ENCODE assay signal across 12 mouse cellular contexts in genomic region chr14:12393271-12393861, GRCm38 (mm10). TPM values are rescaled to one million over a fixed set of nuclear protein-coding genes. Genes with fewer than 3 reads are reported as not detected.
DNase-seq lines count a peak whose midpoint lies in the region; ATAC-seq lines count a peak whose summit lies in the region.
"Had no signal": no experiment of that assay in that cellular context is flagged by ENCODE, and none has a peak within 500 bp of the region (broad histone marks: within the 10 kb centered on the region; RNA-seq: fewer than 3 reads in every experiment).

No protein-coding gene starts in this region.

- no peaks in the 10 kb centered on the region for H3K9me3 ChIP-seq in forebrain, embryonic 16.5 days (ENCODE audit: control insufficient read depth, low read length)
- H3K9me3 ChIP-seq in midbrain, embryonic 11.5 days (ENCODE audit: control insufficient read depth, low read length): no peaks in the 10 kb centered on the region
- no peaks in the 10 kb centered on the region for H3K9me3 ChIP-seq in kidney, embryonic 16.5 days (ENCODE audit: low read length)
- H3K9me3 ChIP-seq: G1E; liver, embryonic 12.5 days had no signal

- H3K4me3 ChIP-seq in forebrain, embryonic 16.5 days (replicated peaks; ENCODE audit: low read length): no peak overlapping the region
- H3K4me3 ChIP-seq in midbrain, embryonic 11.5 days (ENCODE audit: low read depth, low read length): no peak overlapping the region
- H3K4me3 ChIP-seq in kidney, embryonic 16.5 days (ENCODE audit: low read length): no peak overlapping the region
- H3K4me3 ChIP-seq: liver, embryonic 12.5 days had no signal

- peaks cover 54% of the 10 kb centered on the region for H3K4me1 ChIP-seq in forebrain, embryonic 16.5 days (replicated peaks; ENCODE audit: control insufficient read depth, insufficient read depth, low read length)
- H3K4me1 ChIP-seq in midbrain, embryonic 11.5 days (ENCODE audit: control insufficient read depth, insufficient read depth, low read length): peaks cover 39% of the 10 kb centered on the region
- no peaks in the 10 kb centered on the region for H3K4me1 ChIP-seq in kidney, embryonic 16.5 days (ENCODE audit: insufficient read depth, low read length)
- H3K4me1 ChIP-seq: liver, embryonic 12.5 days had no signal

- 3% methylated on average over 12 of the region's 12 CpGs for WGBS in forebrain, embryonic 16.5 days
- WGBS in midbrain, embryonic 11.5 days: 9% methylated on average over 12 of the region's 12 CpGs
- WGBS in kidney, embryonic 16.5 days: 27% methylated on average over 12 of the region's 12 CpGs

- H3K27ac ChIP-seq in forebrain, embryonic 16.5 days (ENCODE audit: low read length): peak overlapping the region; percentile 60
- no peak overlapping the region for H3K27ac ChIP-seq in midbrain, embryonic 11.5 days (ENCODE audit: low read depth, low read length)
- H3K27ac ChIP-seq in kidney, embryonic 16.5 days (ENCODE audit: low read length): no peak overlapping the region
- H3K27ac ChIP-seq: kidney, postnatal 0 days; liver, embryonic 12.5 days had no signal

- peak; percentile 58 for DNase-seq in brain, adult 2 months (ENCODE audit: low read depth, low spot score)
- peak; percentile 29 to 66 for DNase-seq in cerebellum, postnatal 14 days
- DNase-seq in midbrain, embryonic 11.5 days (ENCODE audit: low spot score, missing footprints): no peak
- DNase-seq in liver: no peak
- no peak for DNase-seq in heart, adult 8-10 months (ENCODE audit: low spot score)
- DNase-seq in heart, adult 18-20 months: no peak

- no peak overlapping the region for H3K9ac ChIP-seq in forebrain, embryonic 16.5 days (replicated peaks; ENCODE audit: low read depth, low read length)
- no peak overlapping the region for H3K9ac ChIP-seq in midbrain, embryonic 11.5 days (ENCODE audit: low read length)
- no peak overlapping the region for H3K9ac ChIP-seq in kidney, embryonic 16.5 days (replicated peaks; ENCODE audit: low read length)
- H3K9ac ChIP-seq: liver, embryonic 12.5 days had no signal

- ATAC-seq in forebrain, embryonic 16.5 days: peak; percentile 84
- ATAC-seq in midbrain, embryonic 11.5 days (ENCODE audit: low FRiP score): peak; percentile 87
- no peak for ATAC-seq in kidney, embryonic 16.5 days (ENCODE audit: low FRiP score, low TSS enrichment)
- ATAC-seq: liver, embryonic 12.5 days had no signal

- H3K36me3 ChIP-seq in forebrain, embryonic 16.5 days (ENCODE audit: control insufficient read depth, insufficient read depth): no peaks in the 10 kb centered on the region
- no peaks in the 10 kb centered on the region for H3K36me3 ChIP-seq in midbrain, embryonic 11.5 days (ENCODE audit: control insufficient read depth, insufficient read depth, low read length)
- no peaks in the 10 kb centered on the region for H3K36me3 ChIP-seq in kidney, embryonic 16.5 days (ENCODE audit: insufficient read depth, low read length)
- H3K36me3 ChIP-seq: G1E; liver, embryonic 12.5 days had no signal

- no peaks in the 10 kb centered on the region for H3K27me3 ChIP-seq in forebrain, embryonic 16.5 days (replicated peaks; ENCODE audit: control insufficient read depth, insufficient read depth, low read length)
- H3K27me3 ChIP-seq in midbrain, embryonic 11.5 days (ENCODE audit: control insufficient read depth, insufficient read depth, low read length): peaks cover 83% of the 10 kb centered on the region
- H3K27me3 ChIP-seq in kidney, embryonic 16.5 days (ENCODE audit: insufficient read depth, low read length): no peaks in the 10 kb centered on the region
- H3K27me3 ChIP-seq: liver, embryonic 12.5 days had no signal

- peak overlapping the region; percentile 22; the same call in 1 of the 2 replicates for H3K4me2 ChIP-seq in forebrain, embryonic 16.5 days (ENCODE audit: low read length)
- H3K4me2 ChIP-seq in midbrain, embryonic 11.5 days: no peak overlapping the region
- no peak overlapping the region for H3K4me2 ChIP-seq in kidney, embryonic 16.5 days (replicated peaks; ENCODE audit: low read depth, low read length)
- H3K4me2 ChIP-seq: liver, embryonic 12.5 days had no signal

RNA-seq across cellular contexts. Expression of gene Fezf2, which starts 45.4 kb away (rescaled TPM):
- 85.1 and 93.0 TPM in 2 replicates for polyA plus RNA-seq in forebrain, embryonic 16.5 days (2015; fragmentation: Nextera tagmentation; extraction: Ambion mirVana)
- 3.1 and 3.8 TPM in 2 replicates for polyA plus RNA-seq in midbrain, embryonic 11.5 days (2014; fragmentation: Nextera tagmentation; extraction: Ambion mirVana)
- polyA plus RNA-seq in kidney, embryonic 16.5 days (2015; fragmentation: Nextera tagmentation; extraction: Ambion mirVana): not detected in 2 replicates
- total RNA-seq in heart, adult 8-10 months (2022): not detected
- total RNA-seq in heart, adult 18-20 months (2021): not detected
- polyA plus RNA-seq: G1E; kidney, postnatal 0 days; liver, embryonic 12.5 days; stomach, postnatal 0 days had no signal

Comparison
In these comparisons a context has a peak if more than half of its experiments do, and no peak if none do; other contexts are left out.
1. DNase-seq: peak in brain, adult 2 months (single experiment) and cerebellum, postnatal 14 days (2 of 2); none in midbrain, embryonic 11.5 days (single experiment), liver (single experiment), heart, adult 8-10 months (single experiment) and heart, adult 18-20 months (0 of 2).
2. RNA of gene Fezf2, which starts 45.4 kb away (polyA plus RNA-seq): 85.1 to 93.0 TPM in forebrain, embryonic 16.5 days; 3.1 to 3.8 TPM in midbrain, embryonic 11.5 days and not detected in kidney, embryonic 16.5 days; every median in the first group is over 10 times any median in the second.